Comparison of ENCODE assay signal across 7 mouse cellular contexts in genomic region chr9:68014991-68015396, GRCm38 (mm10).
DNase-seq lines count a peak whose midpoint lies in the region; ATAC-seq and TF ChIP-seq lines count a peak whose summit lies in the region.

No protein-coding gene starts in this region.

- no peaks in the 10 kb centered on the region for H3K36me3 ChIP-seq in hindbrain, embryonic 16.5 days (ENCODE audit: control insufficient read depth, insufficient read depth, low read length)
- no peaks in the 10 kb centered on the region for H3K36me3 ChIP-seq in midbrain, embryonic 11.5 days (ENCODE audit: control insufficient read depth, insufficient read depth, low read length)

- H3K27me3 ChIP-seq in hindbrain, embryonic 16.5 days (replicated peaks; ENCODE audit: control insufficient read depth, insufficient read depth, low read length): 0 out of 2 replicates have a peak, but pooled peaks cover 3% of the 10 kb centered on the region
- H3K27me3 ChIP-seq in midbrain, embryonic 11.5 days (ENCODE audit: control insufficient read depth, insufficient read depth, low read length): no peaks in the 10 kb centered on the region

- no peak overlapping the region for H3K4me3 ChIP-seq in hindbrain, embryonic 16.5 days (ENCODE audit: low read length)
- H3K4me3 ChIP-seq in left cerebral cortex, adult 2 months: no peak overlapping the region
- H3K4me3 ChIP-seq in midbrain, embryonic 11.5 days (ENCODE audit: low read depth, low read length): no peak overlapping the region

- TF ChIP-seq CTCF in left cerebral cortex, adult 2 months (IDR thresholded peaks at IDR 0.05): peak; percentile 98

- H3K27ac ChIP-seq in hindbrain, embryonic 16.5 days (ENCODE audit: low read depth, low read length): no peak overlapping the region
- no peak overlapping the region for H3K27ac ChIP-seq in left cerebral cortex, adult 2 months
- no peak overlapping the region for H3K27ac ChIP-seq in midbrain, embryonic 11.5 days (ENCODE audit: low read depth, low read length)

- WGBS in hindbrain, embryonic 16.5 days: 6% methylated on average over 11 of the region's 11 CpGs
- 10% methylated on average over 11 of the region's 11 CpGs for WGBS in midbrain, embryonic 11.5 days

- no peaks in the 10 kb centered on the region for H3K4me1 ChIP-seq in hindbrain, embryonic 16.5 days (ENCODE audit: control insufficient read depth, insufficient read depth, low read depth, low read length)
- H3K4me1 ChIP-seq in midbrain, embryonic 11.5 days (ENCODE audit: control insufficient read depth, insufficient read depth, low read length): no peaks in the 10 kb centered on the region

- ATAC-seq in hindbrain, embryonic 16.5 days: 0 out of 2 replicates have a peak, but pooled peaks have one; percentile 45
- ATAC-seq in midbrain, embryonic 11.5 days (ENCODE audit: low FRiP score): peak; percentile 59

- no peak overlapping the region for H3K4me2 ChIP-seq in hindbrain, embryonic 16.5 days (ENCODE audit: low read length)
- H3K4me2 ChIP-seq in midbrain, embryonic 11.5 days: no peak overlapping the region

- DNase-seq in adrenal gland, adult 2 months: peak; percentile 82
- DNase-seq in cerebellum, postnatal 36 days: peak; percentile 79 to 90
- DNase-seq in frontal cortex, postnatal 36 days (ENCODE audit: low spot score in 2 of 2): peak; percentile 83 to 86
- peak; percentile 75 to 88 for DNase-seq in left cerebral cortex, adult 2 months (ENCODE audit: extremely low spot score in 1 of 2, low spot score in 2 of 2)
- DNase-seq in midbrain, embryonic 11.5 days (ENCODE audit: low spot score, missing footprints): peak; percentile 98
- DNase-seq in spleen, postnatal 10 days (ENCODE audit: low spot score in 2 of 2): peak; percentile 29 to 68

- H3K9ac ChIP-seq in hindbrain, embryonic 16.5 days (ENCODE audit: low read depth, low read length): no peak overlapping the region
- H3K9ac ChIP-seq in midbrain, embryonic 11.5 days (ENCODE audit: low read length): peak overlapping the region; percentile 40; the same call in 1 of the 2 replicates

- intact Hi-C loops in left cerebral cortex, adult 2 months (cut with DNase I): loop anchor here (1.0 to 10.0 kb wide), 7 partner anchors 227 to 1467 kb away; no protein-coding TSS in a partner anchor

- H3K9me3 ChIP-seq in hindbrain, embryonic 16.5 days (ENCODE audit: control insufficient read depth, low read length): no peaks in the 10 kb centered on the region
- no peaks in the 10 kb centered on the region for H3K9me3 ChIP-seq in midbrain, embryonic 11.5 days (ENCODE audit: control insufficient read depth, low read length)
